Mouse (Mus musculus) midbrain, embryonic 14.5 days (tissue): ENCODE measurements at regions not wholly inside any gene's neighbourhood (a gene's known extent, or its start where the extent isn't known, plus 50 kb on each side); places are given as distances from the start of the nearest gene placed in this dataset.
A peak's percentile ranks its signal among the peaks of the same experiment; 100 is the strongest.

ENCODE experiments used
- ATAC-seq: fragments of 200-750 bp; cut with Nextera tagmentation; 2 replicates; pipeline ENCODE4 v1.8.0; 2017; ENCODE audit warnings: moderate number of reproducible peaks, moderate library complexity; ENCODE audit not compliant: low FRiP score, low TSS enrichment
- DNase-seq: peaks from one replicate; pipeline ENCODE4 v3.0.0-alpha.2; 2015
- H3K27ac ChIP-seq: fragments of 300-500 bp; sonication (generic); replicated peaks from 2 replicates; pipeline ENCODE4 v1.5.1; 2014; ENCODE audit warnings: mild to moderate bottlenecking, low read depth, low read length, moderate library complexity
- H3K27me3 ChIP-seq: fragments of 300-500 bp; sonication (generic); 2 replicates; pipeline ENCODE4 v1.6.1; 2014; ENCODE audit warnings: low read length, control low read depth, mixed read lengths; ENCODE audit not compliant: control insufficient read depth, insufficient read depth
- H3K36me3 ChIP-seq: fragments of 300-500 bp; sonication (generic); 2 replicates; pipeline ENCODE4 v1.6.1; 2014; ENCODE audit warnings: low read length, control low read depth; ENCODE audit not compliant: control insufficient read depth, insufficient read depth
- H3K4me1 ChIP-seq: fragments of 300-500 bp; sonication (generic); 2 replicates; pipeline ENCODE4 v1.6.1; 2014; ENCODE audit warnings: mild to moderate bottlenecking, antibody characterized with exemption, low read length, control low read depth; ENCODE audit not compliant: control insufficient read depth, insufficient read depth
- H3K4me2 ChIP-seq: fragments of 300-500 bp; sonication (generic); 2 replicates; pipeline ENCODE4 v1.6.1; 2014; ENCODE audit warnings: mild to moderate bottlenecking, low read length, moderate library complexity
- H3K4me3 ChIP-seq: fragments of 300-500 bp; sonication (generic); replicated peaks from 2 replicates; pipeline ENCODE4 v1.5.1; 2014; ENCODE audit warnings: low read depth, low read length
- H3K9ac ChIP-seq: fragments of 300-500 bp; sonication (generic); replicated peaks from 2 replicates; pipeline ENCODE4 v1.6.1; 2014; ENCODE audit warnings: mild to moderate bottlenecking, low read length, moderate library complexity
- H3K9me3 ChIP-seq: fragments of 300-500 bp; sonication (generic); 2 replicates; pipeline ENCODE4 v1.6.1; 2016; ENCODE audit warnings: low read length, control low read depth, mixed read lengths; ENCODE audit not compliant: control insufficient read depth
- WGBS: fragments of 180-500 bp; shearing (Covaris S2); extraction: QIAGEN DNeasy Blood & Tissue Kit; methylation state at CpG from one replicate; pipeline ENCODE4 v1.1.7; 2014; 5-methylcytosine and 5-hydroxymethylcytosine counted together

- DNase-seq (no peak), ATAC-seq (no peak)
- Histone ChIP-seq H3K27me3 (no peaks in the 10 kb centered on the region), H3K4me3 (no peak overlapping the region), H3K27ac (no peak overlapping the region), H3K4me1 (no peaks in the 10 kb centered on the region), H3K4me2 (no peak overlapping the region), H3K9me3 (no peaks in the 10 kb centered on the region), H3K9ac (no peak overlapping the region), H3K36me3 (no peaks in the 10 kb centered on the region)
- WGBS, result 88% methylated on average over 3 of the region's 3 CpGs
These were observed 163.2 kb upstream of the Gulp1 start for GRCm38 (mm10) chr1:44388091-44388490.

- Histone ChIP-seq H3K36me3 (no peaks in the 10 kb centered on the region), H3K27ac (no peak overlapping the region), H3K4me2 (no peak overlapping the region), H3K4me1 (no peaks in the 10 kb centered on the region), H3K9me3 (no peaks in the 10 kb centered on the region), H3K4me3 (no peak overlapping the region), H3K9ac (no peak overlapping the region), H3K27me3 (no peaks in the 10 kb centered on the region)
- DNase-seq (no peak), ATAC-seq (no peak)
- WGBS, result 93% methylated on average over 9 of the region's 9 CpGs
These were observed 159.2 kb upstream of the Gulp1 start for GRCm38 (mm10) chr1:44392141-44392540.

DNA sequence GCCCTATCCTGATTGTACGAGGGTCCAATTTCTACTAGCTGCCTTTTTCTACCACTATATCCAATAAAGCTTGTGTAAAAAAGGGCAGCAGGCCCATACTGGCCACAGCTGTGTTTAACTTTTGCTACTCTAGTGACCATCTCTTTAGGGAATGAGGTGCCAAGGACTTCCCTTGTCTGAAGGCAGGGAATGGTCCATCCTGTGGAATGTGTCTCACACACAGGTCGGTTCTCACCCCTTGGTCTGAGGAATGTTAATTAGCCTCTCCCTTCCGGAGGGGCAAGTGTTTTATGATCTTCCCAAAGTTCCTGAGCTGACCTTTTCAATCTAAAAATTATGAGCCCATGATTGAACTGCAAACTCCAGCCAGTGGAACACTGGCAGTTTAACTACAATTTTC is 155.8 kb upstream of the Gulp1 start:
- no peaks in the 10 kb centered on the region for H3K4me1 ChIP-seq
- no peaks in the 10 kb centered on the region for H3K9me3 ChIP-seq
- H3K27me3 ChIP-seq, result no peaks in the 10 kb centered on the region
- H3K4me3 ChIP-seq, result no peak overlapping the region
- ATAC-seq (no peak), DNase-seq (no peak)
- no peak overlapping the region for H3K9ac ChIP-seq
- no peaks in the 10 kb centered on the region for H3K36me3 ChIP-seq
- 80% methylated on average over 3 of the region's 3 CpGs for WGBS
- no peak overlapping the region for H3K4me2 ChIP-seq
- no peak overlapping the region for H3K27ac ChIP-seq

GRCm38 (mm10) chr1:44398066-44398465 is 153.2 kb upstream of the Gulp1 start:
- ATAC-seq, result no peak
- no peak overlapping the region for H3K27ac ChIP-seq
- H3K9ac ChIP-seq, result no peak overlapping the region
- no peak overlapping the region for H3K4me3 ChIP-seq
- H3K4me1 ChIP-seq, result no peaks in the 10 kb centered on the region
- H3K36me3 ChIP-seq, result no peaks in the 10 kb centered on the region
- no peak overlapping the region for H3K4me2 ChIP-seq
- H3K27me3 ChIP-seq, result no peaks in the 10 kb centered on the region
- H3K9me3 ChIP-seq, result no peaks in the 10 kb centered on the region
- 58% methylated on average over 2 of the region's 2 CpGs for WGBS
- DNase-seq, result no peak

GRCm38 (mm10) chr1:44437822-44438221 is 113.5 kb upstream of the Gulp1 start:
- Histone ChIP-seq H3K9ac (no peak overlapping the region), H3K27me3 (no peaks in the 10 kb centered on the region), H3K4me2 (no peak overlapping the region), H3K27ac (no peak overlapping the region), H3K4me1 (no peaks in the 10 kb centered on the region), H3K9me3 (no peaks in the 10 kb centered on the region), H3K4me3 (no peak overlapping the region), H3K36me3 (no peaks in the 10 kb centered on the region)
- ATAC-seq (no peak), DNase-seq (peak; percentile 11)
- WGBS, result 75% methylated on average over 2 of the region's 2 CpGs
